Mouse (Mus musculus): Measurements from ENCODE around the gene Spata18. TPM values are rescaled to one million over a fixed set of nuclear protein-coding genes. Genes with fewer than 3 reads are reported as not detected.

The Spata18 gene
- polyA plus RNA-seq, 1 experiment from 2014 or later: 0.15 TPM

GRCm38 (mm10) chr5:73701063-73701890 lies 50.1 kb downstream of the Spata18 start:
- Histone ChIP-seq H3K9me3 (0 out of 2 replicates have a peak, but pooled peaks cover 3% of the 10 kb centered on the region), H3K4me3 (no peak overlapping the region), H3K27me3 (replicated peaks; ENCODE audit: low read depth, poor library complexity, severe bottlenecking) (no peaks in the 10 kb centered on the region; the same call in 1 of the 2 replicates), H3K4me1 (0 out of 2 replicates have a peak, but pooled peaks cover 3% of the 10 kb centered on the region), H3K36me3 (replicated peaks) (no peaks in the 10 kb centered on the region), H3K27ac (replicated peaks) (no peak overlapping the region)
- DNase-seq (ENCODE audit: low spot score): no peak
- 84% methylated on average over 17 of the region's 17 CpGs for WGBS

- no peaks in the 10 kb centered on the region for H3K36me3 ChIP-seq (replicated peaks)
- 90% methylated on average over 12 of the region's 12 CpGs for whole genome bisulfite sequencing
- 0 out of 2 replicates have a peak, but pooled peaks cover 3% of the 10 kb centered on the region for H3K9me3 ChIP-seq
- no peak overlapping the region for H3K4me3 ChIP-seq
- no peak for DNase-seq (ENCODE audit: low spot score)
- H3K4me1 ChIP-seq: 0 out of 2 replicates have a peak, but pooled peaks cover 3% of the 10 kb centered on the region
- H3K27me3 ChIP-seq (replicated peaks; ENCODE audit: low read depth, poor library complexity, severe bottlenecking): no peaks in the 10 kb centered on the region; the same call in 1 of the 2 replicates
- no peak overlapping the region for H3K27ac ChIP-seq (replicated peaks)
These were observed 50.9 kb downstream of the Spata18 start for GRCm38 (mm10) chr5:73701946-73702710.

- Histone ChIP-seq H3K36me3 (replicated peaks) (no peaks in the 10 kb centered on the region), H3K27me3 (replicated peaks; ENCODE audit: low read depth, poor library complexity, severe bottlenecking) (no peaks in the 10 kb centered on the region; the same call in 1 of the 2 replicates), H3K4me3 (no peak overlapping the region), H3K9me3 (0 out of 2 replicates have a peak, but pooled peaks cover 3% of the 10 kb centered on the region), H3K27ac (replicated peaks) (no peak overlapping the region), H3K4me1 (0 out of 2 replicates have a peak, but pooled peaks cover 3% of the 10 kb centered on the region)
- 90% methylated on average over 4 of the region's 4 CpGs for WGBS
- no peak for DNase-seq (ENCODE audit: low spot score)
These were observed 51.9 kb downstream of the Spata18 start for GRCm38 (mm10) chr5:73703096-73703495.

- no peak overlapping the region for H3K27ac ChIP-seq (replicated peaks)
- H3K9me3 ChIP-seq: 0 out of 2 replicates have a peak, but pooled peaks cover 3% of the 10 kb centered on the region
- WGBS: 38% methylated on average over 14 of the region's 14 CpGs
- H3K27me3 ChIP-seq (replicated peaks; ENCODE audit: low read depth, poor library complexity, severe bottlenecking): no peaks in the 10 kb centered on the region; the same call in 1 of the 2 replicates
- 0 out of 2 replicates have a peak, but pooled peaks cover 9% of the 10 kb centered on the region for H3K4me1 ChIP-seq
- no peaks in the 10 kb centered on the region for H3K36me3 ChIP-seq (replicated peaks)
- no peak for DNase-seq (ENCODE audit: low spot score)
- H3K4me3 ChIP-seq: no peak overlapping the region
These were observed 53.1 kb downstream of the Spata18 start for GRCm38 (mm10) chr5:73704263-73704662.

- 0 out of 2 replicates have a peak, but pooled peaks cover 9% of the 10 kb centered on the region for H3K4me1 ChIP-seq
- 91% methylated on average over 8 of the region's 8 CpGs for WGBS
- no peak overlapping the region for H3K4me3 ChIP-seq
- no peak for DNase-seq (ENCODE audit: low spot score)
- H3K9me3 ChIP-seq: 0 out of 2 replicates have a peak, but pooled peaks cover 3% of the 10 kb centered on the region
- no peaks in the 10 kb centered on the region for H3K36me3 ChIP-seq (replicated peaks)
- no peak overlapping the region; the same call in 1 of the 2 replicates for H3K27ac ChIP-seq (replicated peaks)
- H3K27me3 ChIP-seq (replicated peaks; ENCODE audit: low read depth, poor library complexity, severe bottlenecking): no peaks in the 10 kb centered on the region; the same call in 1 of the 2 replicates
These were observed 53.6 kb downstream of the Spata18 start for GRCm38 (mm10) chr5:73704757-73705156.

GRCm38 (mm10) chr5:73705290-73705689 lies 54.1 kb downstream of the Spata18 start:
- WGBS: 93% methylated on average over 5 of the region's 5 CpGs
- DNase-seq (ENCODE audit: low spot score): no peak
- Histone ChIP-seq H3K9me3 (0 out of 2 replicates have a peak, but pooled peaks cover 3% of the 10 kb centered on the region), H3K36me3 (replicated peaks) (no peaks in the 10 kb centered on the region), H3K27me3 (replicated peaks; ENCODE audit: low read depth, poor library complexity, severe bottlenecking) (no peaks in the 10 kb centered on the region; the same call in 1 of the 2 replicates), H3K4me3 (no peak overlapping the region), H3K27ac (replicated peaks) (no peak overlapping the region; the same call in 1 of the 2 replicates), H3K4me1 (0 out of 2 replicates have a peak, but pooled peaks cover 9% of the 10 kb centered on the region)

GRCm38 (mm10) chr5:73712852-73713251 lies 61.7 kb downstream of the Spata18 start:
- Histone ChIP-seq H3K4me3 (no peak overlapping the region), H3K4me1 (0 out of 2 replicates have a peak, but pooled peaks cover 9% of the 10 kb centered on the region), H3K9me3 (no peaks in the 10 kb centered on the region), H3K27me3 (replicated peaks; ENCODE audit: low read depth, poor library complexity, severe bottlenecking) (no peaks in the 10 kb centered on the region), H3K27ac (replicated peaks) (no peak overlapping the region), H3K36me3 (replicated peaks) (no peaks in the 10 kb centered on the region)
- WGBS: 69% methylated on average over 7 of the region's 7 CpGs
- DNase-seq (ENCODE audit: low spot score): no peak

- 0 out of 2 replicates have a peak, but pooled peaks cover 3% of the 10 kb centered on the region for H3K4me1 ChIP-seq
- 76% methylated on average over 2 of the region's 2 CpGs for WGBS
- no peaks in the 10 kb centered on the region for H3K27me3 ChIP-seq (replicated peaks; ENCODE audit: low read depth, poor library complexity, severe bottlenecking)
- no peak for DNase-seq (ENCODE audit: low spot score)
- H3K4me3 ChIP-seq: no peak overlapping the region
- H3K36me3 ChIP-seq (replicated peaks): no peaks in the 10 kb centered on the region
- no peaks in the 10 kb centered on the region for H3K9me3 ChIP-seq
- no peak overlapping the region for H3K27ac ChIP-seq (replicated peaks)
These were observed 65.8 kb downstream of the Spata18 start for GRCm38 (mm10) chr5:73716941-73717340.

GRCm38 (mm10) chr5:73721682-73722282 lies 70.6 kb downstream of the Spata18 start:
- no peaks in the 10 kb centered on the region for H3K36me3 ChIP-seq (replicated peaks)
- no peak for DNase-seq (ENCODE audit: low spot score)
- H3K4me3 ChIP-seq: no peak overlapping the region
- no peaks in the 10 kb centered on the region for H3K9me3 ChIP-seq
- WGBS: 90% methylated on average over 21 of the region's 21 CpGs
- H3K27me3 ChIP-seq (replicated peaks; ENCODE audit: low read depth, poor library complexity, severe bottlenecking): no peaks in the 10 kb centered on the region
- no peaks in the 10 kb centered on the region for H3K4me1 ChIP-seq
- no peak overlapping the region for H3K27ac ChIP-seq (replicated peaks)

GRCm38 (mm10) chr5:73725981-73726380 lies 74.8 kb downstream of the Spata18 start:
- Histone ChIP-seq H3K4me1 (peaks cover 12% of the 10 kb centered on the region), H3K27me3 (replicated peaks; ENCODE audit: low read depth, poor library complexity, severe bottlenecking) (peaks cover 16% of the 10 kb centered on the region; the same call in 1 of the 2 replicates), H3K9me3 (no peaks in the 10 kb centered on the region), H3K36me3 (replicated peaks) (no peaks in the 10 kb centered on the region), H3K27ac (replicated peaks) (no peak overlapping the region), H3K4me3 (no peak overlapping the region)
- no peak for DNase-seq (ENCODE audit: low spot score)
- 93% methylated on average over 4 of the region's 4 CpGs for WGBS

- Histone ChIP-seq H3K4me3 (no peak overlapping the region), H3K27ac (replicated peaks) (no peak overlapping the region), H3K9me3 (no peaks in the 10 kb centered on the region), H3K27me3 (replicated peaks; ENCODE audit: low read depth, poor library complexity, severe bottlenecking) (peaks cover 22% of the 10 kb centered on the region), H3K4me1 (peaks cover 37% of the 10 kb centered on the region), H3K36me3 (replicated peaks) (no peaks in the 10 kb centered on the region)
- 84% methylated on average over 7 of the region's 7 CpGs for WGBS
- DNase-seq (ENCODE audit: low spot score): no peak
These were observed 77.5 kb downstream of the Spata18 start for GRCm38 (mm10) chr5:73728651-73729050.
